Mouse (Mus musculus): ENCODE results near the gene Brd3.

DNA sequence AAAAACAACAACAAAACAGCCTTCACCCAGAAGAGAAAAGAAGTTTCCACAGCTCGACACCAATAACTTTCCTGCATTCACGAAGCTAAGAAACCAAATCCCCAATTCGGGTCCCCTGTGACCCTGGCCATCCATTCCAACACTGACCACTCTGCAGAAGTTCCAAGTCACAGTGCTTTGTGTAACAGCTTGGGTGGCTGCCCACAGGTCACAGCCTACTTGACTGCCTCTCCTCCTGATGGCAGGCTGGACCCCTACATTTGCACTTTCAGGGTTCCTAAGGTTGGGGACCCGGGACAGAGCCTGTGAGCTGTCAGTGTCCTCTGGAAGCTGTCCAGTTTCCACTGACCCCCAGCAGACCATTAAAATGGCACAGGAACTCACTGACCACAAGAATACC lies 44.6 kb downstream of the Brd3 start:
- TF ChIP-seq GATA1 (IDR thresholded peaks at IDR 0.05; ENCODE audit: low read length) (no peak), TAL1 (IDR thresholded peaks at IDR 0.05; ENCODE audit: low read length) (no peak)
